Mouse (Mus musculus): Measurements from ENCODE around the gene Piwil4. TPM values are rescaled to one million over a fixed set of nuclear protein-coding genes. Genes with fewer than 3 reads are reported as not detected.
"Not testable (repeated sequence)": the region's sequence is repeated elsewhere in the genome, so short reads cannot be mapped to it uniquely, and the experiment has no call there.

Piwil4 gene
- total RNA-seq, 1 experiment from 2014 or later: not detected

DNA sequence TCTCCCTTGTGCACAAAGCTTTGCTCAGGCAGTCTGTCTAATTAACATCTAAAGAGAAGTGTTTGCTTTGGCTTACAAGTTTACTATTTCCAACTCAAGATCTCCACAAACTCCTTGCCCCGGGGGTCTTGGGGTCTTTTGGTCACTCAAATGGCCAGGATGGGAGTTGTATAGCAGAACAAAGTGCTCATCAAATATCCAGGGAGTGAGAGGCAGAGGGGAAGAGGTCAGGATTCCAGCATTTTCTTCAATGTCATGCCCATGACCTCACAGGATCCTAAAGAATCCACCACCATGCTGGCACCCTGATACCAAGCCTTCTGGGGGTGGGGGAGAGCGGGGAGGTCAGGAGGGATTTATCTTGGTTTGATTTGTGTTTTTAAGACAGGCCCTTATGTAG, 59.9 kb downstream of the Piwil4 start:
- no peak for ATAC-seq (ENCODE audit: extremely low read depth, insufficient number of reproducible peaks, low FRiP score, poor library complexity, severe bottlenecking)

- no peak for ATAC-seq (ENCODE audit: extremely low read depth, insufficient number of reproducible peaks, low FRiP score, poor library complexity, severe bottlenecking)
These were observed 64.5 kb downstream of the Piwil4 start for GRCm38 (mm10) chr9:14675707-14676691.

GRCm38 (mm10) chr9:14674506-14674905, 66.0 kb downstream of the Piwil4 start:
- no peak for ATAC-seq (ENCODE audit: extremely low read depth, insufficient number of reproducible peaks, low FRiP score, poor library complexity, severe bottlenecking)

DNA sequence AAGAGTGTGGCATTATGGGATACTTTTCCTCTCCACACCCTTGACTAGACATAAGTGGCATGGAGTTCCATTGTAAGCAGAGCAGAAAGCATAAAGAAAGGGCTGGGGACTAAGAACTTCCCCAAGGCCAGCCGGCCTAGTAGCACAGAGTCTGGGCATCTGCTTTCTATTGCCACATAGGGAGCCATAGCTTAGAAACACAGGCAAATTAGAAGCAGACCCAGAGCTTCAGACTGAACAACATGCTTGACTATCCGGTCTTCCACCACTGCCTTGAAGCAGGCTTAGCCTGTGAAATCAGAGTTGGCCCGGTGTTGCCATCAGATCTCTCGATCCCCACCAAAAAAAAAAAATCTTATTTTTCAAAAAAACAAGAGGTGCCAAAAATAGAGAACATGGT, 67.4 kb downstream of the Piwil4 start:
- ATAC-seq (ENCODE audit: extremely low read depth, insufficient number of reproducible peaks, low FRiP score, poor library complexity, severe bottlenecking): no peak

- not testable (repeated sequence) for ATAC-seq (ENCODE audit: extremely low read depth, insufficient number of reproducible peaks, low FRiP score, poor library complexity, severe bottlenecking)
These were observed 68.6 kb downstream of the Piwil4 start for GRCm38 (mm10) chr9:14671965-14672364.

- no peak for ATAC-seq (ENCODE audit: extremely low read depth, insufficient number of reproducible peaks, low FRiP score, poor library complexity, severe bottlenecking)
These were observed 72.2 kb downstream of the Piwil4 start for GRCm38 (mm10) chr9:14668382-14668781.

DNA sequence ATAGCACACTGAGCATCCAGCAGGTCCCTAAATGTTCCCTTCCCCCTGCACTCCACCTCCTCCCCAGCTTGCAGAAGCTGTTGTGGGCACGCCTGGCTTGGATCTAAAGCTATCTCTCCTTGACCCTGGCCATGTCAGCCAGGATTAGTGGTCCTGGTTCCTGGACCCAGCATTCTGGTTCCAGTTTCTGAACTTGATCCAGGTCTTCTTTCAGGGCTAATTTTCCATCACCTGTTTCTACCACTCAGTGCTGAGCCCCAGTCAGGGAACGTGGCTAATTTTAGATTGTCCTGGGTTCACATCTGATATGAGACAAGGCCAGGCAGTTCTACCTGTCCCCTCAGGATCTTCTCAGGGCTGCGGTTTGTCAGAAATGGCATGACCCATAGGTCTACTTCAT, 74.5 kb downstream of the Piwil4 start:
- ATAC-seq (ENCODE audit: extremely low read depth, insufficient number of reproducible peaks, low FRiP score, poor library complexity, severe bottlenecking): no peak

DNA sequence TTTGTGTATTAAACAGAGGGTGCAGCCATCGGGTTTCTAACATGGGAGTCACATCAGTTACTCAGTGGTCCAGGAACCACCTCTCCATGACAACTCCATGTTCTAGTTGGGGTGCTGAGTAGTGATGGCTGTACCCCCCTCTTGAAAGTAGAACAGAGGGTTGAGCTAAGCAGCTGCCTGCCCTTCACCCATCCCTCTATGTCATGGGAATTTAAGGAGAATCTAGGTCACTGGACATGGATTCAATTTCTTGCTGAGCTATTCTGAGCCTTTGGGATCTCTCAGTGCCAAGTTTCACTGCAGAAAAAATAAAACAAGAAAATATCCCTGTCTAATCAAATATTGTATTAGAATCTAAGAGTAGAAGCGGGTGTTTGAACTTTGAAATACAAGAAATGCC, 76.9 kb downstream of the Piwil4 start:
- no peak for ATAC-seq (ENCODE audit: extremely low read depth, insufficient number of reproducible peaks, low FRiP score, poor library complexity, severe bottlenecking)

GRCm38 (mm10) chr9:14662876-14663275, 77.7 kb downstream of the Piwil4 start:
- ATAC-seq (ENCODE audit: extremely low read depth, insufficient number of reproducible peaks, low FRiP score, poor library complexity, severe bottlenecking): no peak

GRCm38 (mm10) chr9:14662138-14662537, 78.4 kb downstream of the Piwil4 start:
- ATAC-seq (ENCODE audit: extremely low read depth, insufficient number of reproducible peaks, low FRiP score, poor library complexity, severe bottlenecking): no peak

GRCm38 (mm10) chr9:14657926-14658325, 82.6 kb downstream of the Piwil4 start:
- ATAC-seq (ENCODE audit: extremely low read depth, insufficient number of reproducible peaks, low FRiP score, poor library complexity, severe bottlenecking): no peak

DNA sequence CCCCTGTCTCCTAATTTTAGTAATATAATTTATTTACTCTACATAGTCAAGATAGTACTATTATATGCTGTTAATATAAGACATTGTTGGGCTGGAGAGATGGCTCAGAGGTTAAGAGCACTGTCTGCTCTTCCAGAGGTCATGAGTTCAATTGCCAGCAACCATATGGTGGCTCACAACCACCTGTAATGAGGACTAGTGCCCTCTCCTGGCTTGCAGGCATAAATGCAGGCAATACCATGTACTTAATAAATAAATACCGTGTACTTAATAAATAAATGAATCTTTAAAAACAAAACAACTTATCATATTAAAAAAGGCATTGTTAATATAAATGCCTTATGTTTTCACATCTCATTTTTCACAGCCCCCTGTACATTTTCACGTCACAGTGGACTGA, 86.5 kb downstream of the Piwil4 start:
- ATAC-seq (ENCODE audit: extremely low read depth, insufficient number of reproducible peaks, low FRiP score, poor library complexity, severe bottlenecking): no peak

- ATAC-seq (ENCODE audit: extremely low read depth, insufficient number of reproducible peaks, low FRiP score, poor library complexity, severe bottlenecking): no peak
These were observed 87.8 kb downstream of the Piwil4 start for GRCm38 (mm10) chr9:14652761-14653160.

- ATAC-seq (ENCODE audit: extremely low read depth, insufficient number of reproducible peaks, low FRiP score, poor library complexity, severe bottlenecking): no peak
These were observed 92.7 kb downstream of the Piwil4 start for GRCm38 (mm10) chr9:14647849-14648248.

DNA sequence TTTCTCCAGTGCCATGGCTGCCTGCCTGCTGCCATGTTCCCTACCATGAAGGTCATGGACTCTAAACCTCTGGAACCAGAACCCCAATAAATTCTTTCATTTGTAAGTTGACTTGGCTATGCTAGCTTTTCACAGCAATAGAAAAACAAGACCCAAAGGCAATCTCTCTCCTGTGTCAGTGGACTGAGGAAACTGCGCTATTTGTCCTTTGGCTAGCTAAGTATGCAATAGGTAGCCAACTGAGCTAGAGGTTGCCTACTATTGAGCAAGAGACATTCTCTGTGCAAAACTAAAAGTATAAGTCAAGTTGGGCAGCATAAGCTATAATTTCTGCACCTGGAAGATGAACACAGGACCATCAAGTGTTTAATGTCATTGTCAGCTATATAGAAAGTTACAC, 93.9 kb downstream of the Piwil4 start:
- no peak for ATAC-seq (ENCODE audit: extremely low read depth, insufficient number of reproducible peaks, low FRiP score, poor library complexity, severe bottlenecking)

Other genes with a start within 250 kb of the Piwil4 start
- 0.61 TPM in 1 of 2 replicates, not detected in the other for gene Kdm4d, start 240.3 kb downstream of the Piwil4 start, total RNA-seq (2017)
- gene Cwc15, start 240.1 kb downstream of the Piwil4 start, total RNA-seq (2017): 148 and 156 TPM in 2 replicates
- under 0.01 TPM in 2 replicates for gene Amotl1, start 95.7 kb downstream of the Piwil4 start, total RNA-seq (2017)
- 7.1 and 10.0 TPM in 2 replicates for gene Fut4, start 11.7 kb upstream of the Piwil4 start, total RNA-seq (2017)
- gene 1700012B09Rik, start 30.3 kb upstream of the Piwil4 start, total RNA-seq (2017): not detected in 2 replicates
- 23.6 TPM in 2 replicates for gene Mre11a, start 43.9 kb upstream of the Piwil4 start, total RNA-seq (2017)
- gene Ankrd49, start 44.1 kb upstream of the Piwil4 start, total RNA-seq (2017): 29.8 and 31.3 TPM in 2 replicates
- gene Gpr83, start 119.5 kb upstream of the Piwil4 start, total RNA-seq (2017): 1.0 and 1.2 TPM in 2 replicates
- gene Izumo1r, start 163.2 kb upstream of the Piwil4 start, total RNA-seq (2017): 1.5 and 1.6 TPM in 2 replicates